Mouse (Mus musculus): ENCODE measurements around the gene Sgsm2.

The Sgsm2 gene

DNA sequence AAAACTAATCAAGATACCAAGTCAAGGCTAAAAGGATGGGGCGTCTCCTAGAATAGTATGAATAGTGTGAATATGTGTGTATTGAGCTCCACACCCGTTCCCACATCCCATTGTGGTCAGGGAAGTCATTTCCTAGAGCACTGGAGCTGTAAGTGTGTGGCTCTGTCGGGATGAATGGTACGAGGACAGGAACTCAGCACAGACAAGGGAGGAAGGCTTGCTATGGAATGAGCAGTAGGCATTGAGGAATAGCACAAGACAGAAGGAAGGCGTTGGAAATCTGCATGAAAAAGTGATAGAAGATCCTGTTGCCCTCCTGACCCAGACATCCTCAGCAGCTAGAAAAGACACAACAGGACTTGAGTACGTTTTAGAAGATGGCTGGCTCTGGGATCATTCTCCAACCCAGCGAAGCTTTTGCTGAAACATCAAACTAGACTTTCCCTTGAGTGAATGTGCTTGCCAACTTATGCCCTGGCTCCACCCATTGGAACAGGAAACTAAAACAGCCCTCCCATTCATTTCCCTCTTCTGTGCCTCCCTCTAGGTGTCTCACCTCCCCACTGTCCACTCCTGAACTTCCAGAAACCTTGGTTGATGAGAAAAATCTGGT is 69.0 kb downstream of the Sgsm2 start:
- DNase-seq = no peak

DNA sequence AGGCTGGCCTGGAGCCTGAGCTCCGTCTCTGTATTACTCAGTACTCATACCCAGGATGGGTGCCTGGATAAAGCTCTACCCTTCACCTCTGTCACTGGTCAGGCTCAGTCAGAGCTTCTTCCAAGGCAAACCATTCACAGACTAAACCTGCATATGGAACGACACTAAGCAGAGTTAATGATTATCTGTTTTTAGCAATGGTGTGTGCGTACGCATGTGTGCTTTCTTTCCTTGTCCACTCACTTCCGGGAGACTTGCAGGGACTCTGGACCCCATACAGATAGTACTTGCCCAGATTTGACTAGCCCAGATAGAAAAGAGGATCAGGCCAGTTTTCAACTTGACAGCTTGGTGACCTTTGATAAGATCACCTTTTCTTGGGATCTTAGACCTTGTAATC is 70.2 kb downstream of the Sgsm2 start:
- DNase-seq = no peak

DNA sequence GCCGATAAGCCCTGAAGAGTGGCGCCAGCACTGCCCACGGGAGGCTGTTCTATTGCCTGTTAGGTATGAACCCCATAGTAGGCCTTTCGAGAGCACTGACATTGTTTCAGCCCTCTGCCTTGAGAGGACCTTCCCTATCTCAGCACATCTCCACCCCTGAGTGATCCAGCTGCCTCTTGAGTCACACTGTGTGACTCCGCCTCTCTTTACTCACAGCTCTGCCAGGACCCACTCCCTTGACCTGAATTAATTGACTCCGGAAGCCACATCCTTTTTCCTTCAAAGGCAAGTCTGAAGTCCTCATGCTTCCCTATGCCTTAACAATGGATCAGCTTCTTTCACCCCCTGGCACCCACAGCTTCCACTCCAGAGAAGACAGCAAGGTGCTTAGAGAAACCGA is 70.7 kb downstream of the Sgsm2 start:
- no peak for DNase-seq

DNA sequence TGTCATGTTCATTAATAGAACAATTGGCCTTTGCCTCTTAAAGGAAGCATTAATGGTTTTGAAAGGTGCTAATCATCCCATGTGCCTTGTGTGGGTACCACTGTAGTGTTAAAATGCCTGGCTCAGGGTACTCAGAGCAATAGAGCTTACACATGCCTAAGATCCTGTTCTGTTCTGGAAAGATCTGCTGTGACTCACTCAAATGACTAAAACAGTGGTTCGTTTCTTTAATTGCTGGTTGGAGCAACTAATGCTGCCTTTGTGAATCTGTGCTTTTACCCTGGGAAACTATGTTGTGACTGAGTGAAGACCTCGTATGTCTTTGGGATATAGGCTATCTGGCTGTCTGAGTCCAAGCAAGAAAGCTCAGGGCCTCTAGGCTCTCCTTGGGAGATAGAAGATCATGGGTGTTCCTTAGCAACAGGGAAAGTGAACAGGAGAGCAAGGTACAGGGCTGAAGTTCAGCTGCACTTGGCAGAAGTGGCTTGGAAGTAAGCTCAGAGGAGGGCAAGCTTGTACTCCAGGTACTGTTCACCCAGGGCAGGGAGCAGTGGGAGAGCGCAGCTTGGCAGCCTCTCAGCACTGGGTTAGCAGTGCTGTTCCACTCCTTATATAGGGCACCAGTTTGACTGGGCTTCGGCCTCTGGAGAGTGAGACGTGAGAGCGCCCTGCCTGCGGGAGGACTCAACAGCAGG is 74.0 kb downstream of the Sgsm2 start:
- no peak for DNase-seq

DNA sequence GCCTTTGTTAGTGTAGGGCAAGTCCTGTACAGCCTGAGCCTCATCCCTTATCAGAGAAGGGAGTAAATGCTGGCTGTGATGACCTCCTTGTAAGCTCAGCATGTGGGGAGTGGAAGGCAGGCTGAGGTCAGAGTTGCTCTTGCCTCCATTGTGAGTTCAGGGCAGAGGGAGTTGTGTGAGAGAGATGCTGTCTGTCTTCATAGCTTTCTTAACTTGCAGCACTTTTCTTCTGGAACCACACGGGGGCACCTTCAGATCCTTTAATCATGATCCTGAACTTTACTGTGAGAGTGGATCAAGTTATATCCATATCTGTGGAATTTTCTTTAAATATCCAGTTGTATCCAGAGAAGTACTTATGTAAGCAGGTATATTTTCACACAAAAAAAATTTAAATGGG is 75.4 kb downstream of the Sgsm2 start:
- peak; percentile 28 for DNase-seq

GRCm38 (mm10) chr11:74820921-74821320 is 75.9 kb downstream of the Sgsm2 start:
- DNase-seq = no peak

DNA sequence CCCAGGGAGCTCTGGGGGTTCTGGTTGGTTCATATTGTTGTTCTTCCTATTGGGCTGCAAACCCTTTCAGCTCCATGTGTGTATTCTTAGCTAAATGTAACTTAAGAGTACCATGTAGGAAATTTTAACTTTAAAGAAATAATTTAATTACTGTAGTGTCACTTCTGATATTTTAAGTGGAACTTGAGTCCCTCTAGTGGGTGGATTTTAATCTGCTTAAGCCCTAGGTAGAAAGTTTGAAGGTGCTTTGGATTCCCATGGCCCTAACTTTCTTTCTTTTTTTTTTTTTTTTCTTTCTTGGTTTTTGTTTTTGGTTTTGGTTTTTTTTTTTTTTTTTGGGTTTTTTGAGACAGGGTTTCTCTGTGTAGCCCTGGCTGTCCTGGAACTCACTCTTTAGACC is 81.1 kb downstream of the Sgsm2 start:
- no peak for DNase-seq

DNA sequence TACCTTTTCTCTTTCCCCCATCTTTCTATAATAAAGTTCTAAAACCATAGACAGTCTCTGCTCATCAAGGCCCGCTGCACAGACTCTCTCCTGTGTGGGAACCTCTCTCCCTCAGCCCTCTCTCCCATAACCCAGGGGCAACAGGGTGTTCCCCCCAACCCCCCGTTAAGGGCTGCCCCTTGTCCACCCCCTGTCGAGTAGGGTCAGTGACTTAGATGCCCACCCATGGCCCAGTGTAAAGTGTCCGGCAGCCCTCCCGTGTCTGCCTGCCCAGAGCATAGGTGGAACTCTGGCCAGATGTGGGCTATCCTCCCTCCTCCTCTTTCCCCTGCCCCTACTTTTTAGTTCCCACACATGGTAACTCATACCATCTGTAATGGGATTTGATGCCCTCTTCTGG is 85.3 kb downstream of the Sgsm2 start:
- DNase-seq = no peak

DNA sequence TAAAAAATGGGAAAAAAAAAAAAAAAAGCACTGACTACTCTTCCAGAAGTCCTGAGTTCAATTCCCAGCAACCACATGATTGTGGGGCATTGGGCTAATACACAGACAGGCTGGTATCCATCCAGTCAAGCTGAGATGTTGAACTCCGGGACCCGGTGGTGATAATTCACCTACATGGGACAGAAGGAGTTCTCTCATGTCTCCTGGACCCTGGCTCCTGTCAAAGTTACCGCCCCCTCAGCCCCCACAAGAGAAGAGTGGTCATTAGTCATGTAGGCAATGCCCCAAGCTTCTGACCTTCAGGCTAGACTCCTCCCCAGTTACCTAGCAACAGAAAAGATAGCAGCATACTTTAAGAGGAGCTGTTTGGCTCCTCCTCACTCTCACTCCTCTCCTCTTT is 85.8 kb downstream of the Sgsm2 start:
- peak; percentile 19 for DNase-seq

GRCm38 (mm10) chr11:74810134-74810533 is 86.7 kb downstream of the Sgsm2 start:
- DNase-seq = no peak

DNA sequence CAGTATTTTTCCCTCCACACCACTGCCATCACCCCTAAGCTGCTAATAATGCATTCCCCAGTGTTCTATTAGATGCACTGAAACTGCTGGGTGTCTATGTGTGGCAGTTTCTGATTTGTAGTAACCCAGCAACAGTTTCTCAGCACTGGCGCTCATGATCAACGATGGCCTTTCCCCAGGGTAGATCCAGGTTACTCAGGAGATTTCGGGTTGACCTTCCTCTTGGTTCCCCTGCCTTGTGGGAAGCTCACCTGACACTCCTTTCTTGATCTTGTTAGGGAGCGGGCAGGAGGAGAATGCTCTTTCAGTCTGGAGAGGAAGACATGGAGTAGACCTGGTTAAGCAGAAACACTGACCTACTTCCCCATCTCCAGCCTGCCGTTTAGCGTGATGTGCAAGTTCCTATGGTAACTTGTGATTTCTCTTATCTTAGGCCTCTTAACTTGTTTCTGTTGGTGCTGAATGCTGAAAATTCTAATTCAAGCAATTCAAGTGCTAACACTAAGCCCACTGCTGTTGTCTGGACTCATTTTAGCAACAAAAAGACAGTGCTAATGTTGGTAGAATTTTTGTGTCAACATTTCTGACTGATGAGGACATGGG is 88.5 kb downstream of the Sgsm2 start:
- DNase-seq = no peak

DNA sequence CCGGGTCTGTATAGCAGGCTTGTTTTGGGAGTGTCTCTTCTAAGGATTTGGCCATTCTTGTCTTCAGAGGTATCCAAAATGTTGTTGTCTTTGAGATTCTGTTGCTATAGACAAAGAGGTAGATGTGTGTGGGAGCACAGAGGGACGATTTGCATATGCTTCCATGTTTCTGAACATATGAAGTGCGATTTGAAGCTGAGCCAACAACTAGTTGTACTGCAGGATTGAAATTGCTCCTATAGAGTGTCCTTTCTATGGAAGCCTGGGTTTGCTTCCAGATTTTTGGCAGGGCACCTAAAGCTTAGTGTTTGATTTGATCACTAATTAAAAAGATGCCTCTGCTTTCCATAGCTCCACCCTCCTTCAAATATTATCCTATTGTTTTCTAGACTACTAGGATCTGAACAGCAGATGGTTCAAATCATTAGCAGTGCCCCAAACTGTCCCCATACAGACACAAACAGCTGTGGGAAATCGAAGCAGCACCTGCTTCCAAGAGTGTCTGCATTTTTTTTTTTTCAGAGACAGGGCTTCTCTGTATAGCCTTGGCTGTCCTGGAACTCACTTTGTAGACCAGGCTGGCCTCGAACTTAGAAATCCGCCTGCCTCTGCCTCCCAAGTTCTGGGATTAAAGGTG is 89.5 kb downstream of the Sgsm2 start:
- no peak for DNase-seq

DNA sequence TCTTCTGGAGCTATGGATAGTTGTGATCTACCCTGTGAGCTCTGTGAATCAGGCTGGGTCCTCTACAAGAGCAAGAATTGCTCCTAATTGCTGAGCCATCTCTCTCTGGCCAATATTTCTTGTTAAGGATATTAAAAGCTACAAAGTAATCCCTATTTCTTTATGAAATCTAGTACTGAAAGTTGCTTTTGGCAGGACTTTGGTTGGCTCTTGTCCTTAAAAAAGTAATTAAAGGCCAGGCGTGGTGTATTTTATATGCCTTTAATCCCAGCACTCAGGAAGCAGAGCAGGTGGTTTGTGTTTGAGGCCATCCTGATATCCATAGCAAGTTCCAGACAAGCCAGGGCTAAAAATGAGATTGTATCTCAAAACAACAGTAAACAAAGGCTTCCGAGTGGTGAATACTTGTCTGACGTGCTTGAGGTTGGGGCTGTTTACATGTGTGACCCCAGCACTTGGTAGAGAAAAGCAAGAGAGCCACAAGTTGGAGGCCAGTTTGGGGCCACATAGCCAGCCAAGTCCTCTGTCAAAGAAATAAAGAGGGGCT is 92.7 kb downstream of the Sgsm2 start:
- no peak for DNase-seq

- DNase-seq = no peak
These were observed 96.2 kb downstream of the Sgsm2 start for GRCm38 (mm10) chr11:74800658-74801057.

Measured in embryo, embryonic 11 days (tissue).